Mouse (Mus musculus) kidney, embryonic 16.5 days (tissue): ENCODE measurements around the gene Gm37240. TPM values are rescaled to one million over a fixed set of nuclear protein-coding genes. Genes with fewer than 3 reads are reported as not detected.

Source experiments
- ATAC-seq: fragments of 200-750 bp; cut with Nextera tagmentation; 2 replicates; pipeline ENCODE4 v1.8.0; 2017; ENCODE audit warnings: moderate TSS enrichment; ENCODE audit not compliant: low FRiP score, low TSS enrichment
- H3K27ac ChIP-seq: fragments of 300-500 bp; sonication (generic); 2 replicates; pipeline ENCODE4 v1.5.1; 2014; ENCODE audit warnings: low read length
- H3K27me3 ChIP-seq: fragments of 300-500 bp; sonication (generic); 2 replicates; pipeline ENCODE4 v1.6.1; 2014; ENCODE audit warnings: low read length, control low read depth, mixed read lengths; ENCODE audit not compliant: insufficient read depth
- H3K36me3 ChIP-seq: fragments of 300-500 bp; sonication (generic); 2 replicates; pipeline ENCODE4 v1.6.1; 2014; ENCODE audit warnings: low read length, control low read depth, mixed read lengths; ENCODE audit not compliant: insufficient read depth
- H3K4me1 ChIP-seq: fragments of 300-500 bp; sonication (generic); 2 replicates; pipeline ENCODE4 v1.6.1; 2014; ENCODE audit warnings: low read length, control low read depth, mixed read lengths; ENCODE audit not compliant: insufficient read depth
- H3K4me2 ChIP-seq: fragments of 300-500 bp; sonication (generic); replicated peaks from 2 replicates; pipeline ENCODE4 v1.6.1; 2014; ENCODE audit warnings: low read depth, low read length
- H3K4me3 ChIP-seq: fragments of 300-500 bp; sonication (generic); 2 replicates; pipeline ENCODE4 v1.5.1; 2014; ENCODE audit warnings: mild to moderate bottlenecking, low read length
- H3K9ac ChIP-seq: fragments of 300-500 bp; sonication (generic); replicated peaks from 2 replicates; pipeline ENCODE4 v1.6.1; 2014; ENCODE audit warnings: low read length
- H3K9me3 ChIP-seq: fragments of 300-500 bp; sonication (generic); 2 replicates; pipeline ENCODE4 v1.6.1; 2016; ENCODE audit warnings: low read length, control low read depth
- WGBS: fragments of 180-500 bp; shearing (Covaris S2); extraction: QIAGEN DNeasy Blood & Tissue Kit; methylation state at CpG from one replicate; pipeline ENCODE4 v1.1.7; 2014; 5-methylcytosine and 5-hydroxymethylcytosine counted together
- polyA plus RNA-seq: library from polyadenylated mRNA; unstranded; fragments of >200 nt; fragmentation: Nextera tagmentation; extraction: Ambion mirVana; gene quantifications from 2 replicates; pipeline ENCODE4 v1.2.1, GENCODE M21; 2015

The Gm37240 gene
- polyA plus RNA-seq, 1 experiment from 2014 or later, result 8.7 TPM

GRCm38 (mm10) chr3:84860669-84861068 lies 1026.6 kb downstream of the Gm37240 start:
- Histone ChIP-seq H3K4me1 (peaks cover 2% of the 10 kb centered on the region; the same call in 1 of the 2 replicates), H3K4me2 (no peak overlapping the region), H3K36me3 (no peaks in the 10 kb centered on the region), H3K9ac (no peak overlapping the region), H3K27ac (no peak overlapping the region), H3K4me3 (no peak overlapping the region), H3K27me3 (no peaks in the 10 kb centered on the region), H3K9me3 (no peaks in the 10 kb centered on the region)
- WGBS, result 81% methylated on average over 1 of the region's 1 CpGs
- ATAC-seq, result no peak

DNA sequence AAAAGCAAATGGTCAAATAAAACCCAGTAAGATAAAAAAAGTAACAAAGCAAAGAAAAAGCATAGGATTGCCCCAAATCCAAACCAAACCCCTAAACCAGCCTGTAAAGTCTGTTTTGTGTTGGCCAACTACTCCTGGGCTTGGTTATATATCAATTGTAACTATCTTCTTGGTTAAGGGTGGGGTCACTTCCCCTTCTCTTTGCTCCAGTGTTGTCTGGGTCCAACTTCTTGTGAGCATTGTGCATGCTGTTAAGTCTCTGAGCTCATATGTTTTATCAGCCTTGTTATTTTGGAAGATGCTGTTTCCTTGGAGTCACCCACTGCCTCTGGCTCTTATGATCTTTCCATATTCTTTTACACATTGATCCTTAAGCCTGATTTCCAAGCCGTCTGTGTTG lies 1032.9 kb downstream of the Gm37240 start:
- Histone ChIP-seq H3K9ac (no peak overlapping the region), H3K9me3 (no peaks in the 10 kb centered on the region), H3K4me3 (no peak overlapping the region), H3K4me1 (peaks cover 14% of the 10 kb centered on the region), H3K36me3 (no peaks in the 10 kb centered on the region), H3K27me3 (no peaks in the 10 kb centered on the region), H3K4me2 (no peak overlapping the region), H3K27ac (no peak overlapping the region)
- 86% methylated on average over 1 of the region's 1 CpGs for WGBS
- ATAC-seq, result no peak

DNA sequence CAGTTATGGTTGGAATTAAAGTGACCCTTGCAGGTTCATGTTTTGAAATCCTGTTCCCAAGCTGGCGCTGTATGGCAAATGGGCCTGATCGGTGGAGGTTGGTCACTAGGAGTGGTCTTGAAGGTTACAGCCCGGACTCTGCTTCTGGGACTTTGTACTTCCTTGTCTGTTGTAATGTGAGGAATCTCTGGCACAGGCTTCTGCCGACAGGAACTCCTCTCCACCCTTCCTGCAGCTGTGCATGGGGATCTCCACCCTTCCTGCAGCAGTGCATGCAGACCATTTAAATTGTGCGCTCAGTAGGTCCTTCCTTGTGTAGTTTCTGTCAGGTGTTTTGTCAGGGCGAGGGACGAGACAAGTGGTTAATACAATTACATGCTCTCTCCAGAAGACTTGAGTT lies 1034.4 kb downstream of the Gm37240 start:
- ATAC-seq, result peak; percentile 46; the same call in 1 of the 2 replicates
- H3K36me3 ChIP-seq, result no peaks in the 10 kb centered on the region
- no peaks in the 10 kb centered on the region for H3K27me3 ChIP-seq
- peaks cover 14% of the 10 kb centered on the region for H3K4me1 ChIP-seq
- H3K4me2 ChIP-seq, result no peak overlapping the region
- no peak overlapping the region for H3K27ac ChIP-seq
- 72% methylated on average over 7 of the region's 7 CpGs for WGBS
- H3K9me3 ChIP-seq, result no peaks in the 10 kb centered on the region
- H3K9ac ChIP-seq, result no peak overlapping the region
- H3K4me3 ChIP-seq, result no peak overlapping the region

GRCm38 (mm10) chr3:84851801-84852200 lies 1035.5 kb downstream of the Gm37240 start:
- ATAC-seq, result no peak; the same call in 1 of the 2 replicates
- H3K4me2 ChIP-seq, result no peak overlapping the region
- H3K4me1 ChIP-seq, result peaks cover 14% of the 10 kb centered on the region
- 54% methylated on average over 1 of the region's 1 CpGs for WGBS
- H3K9ac ChIP-seq, result no peak overlapping the region
- no peaks in the 10 kb centered on the region for H3K9me3 ChIP-seq
- H3K36me3 ChIP-seq, result no peaks in the 10 kb centered on the region
- no peak overlapping the region for H3K4me3 ChIP-seq
- H3K27me3 ChIP-seq, result no peaks in the 10 kb centered on the region
- H3K27ac ChIP-seq, result no peak overlapping the region

GRCm38 (mm10) chr3:84850418-84850817 lies 1036.9 kb downstream of the Gm37240 start:
- H3K4me1 ChIP-seq, result peaks cover 14% of the 10 kb centered on the region
- H3K9me3 ChIP-seq, result no peaks in the 10 kb centered on the region
- no peaks in the 10 kb centered on the region for H3K27me3 ChIP-seq
- no peak for ATAC-seq
- H3K4me3 ChIP-seq, result no peak overlapping the region
- H3K36me3 ChIP-seq, result no peaks in the 10 kb centered on the region
- H3K27ac ChIP-seq, result no peak overlapping the region
- H3K9ac ChIP-seq, result no peak overlapping the region
- H3K4me2 ChIP-seq, result no peak overlapping the region
- WGBS, result 74% methylated on average over 1 of the region's 1 CpGs

DNA sequence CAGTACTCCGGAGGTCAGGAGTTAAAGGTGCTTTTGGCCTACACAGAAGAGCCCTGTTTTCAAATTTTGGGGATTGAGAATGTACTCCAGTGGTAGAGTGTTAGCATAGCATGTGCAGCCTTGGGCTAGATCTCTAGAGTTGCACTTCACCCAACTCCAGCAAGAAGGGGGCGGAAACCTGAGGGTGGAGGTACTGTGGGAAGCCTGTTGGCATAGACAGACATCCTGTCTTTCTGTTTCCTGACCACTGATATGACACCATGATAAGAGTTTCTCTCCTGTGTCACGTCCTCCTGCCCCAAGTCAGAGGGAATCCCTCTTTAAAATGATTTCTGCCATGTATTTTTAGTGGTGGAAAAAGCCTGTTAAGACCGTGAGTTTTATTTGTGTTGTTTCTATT lies 1038.5 kb downstream of the Gm37240 start:
- Histone ChIP-seq H3K9me3 (no peaks in the 10 kb centered on the region), H3K4me2 (no peak overlapping the region), H3K4me1 (peaks cover 14% of the 10 kb centered on the region), H3K27me3 (no peaks in the 10 kb centered on the region), H3K4me3 (no peak overlapping the region), H3K27ac (no peak overlapping the region), H3K9ac (no peak overlapping the region), H3K36me3 (no peaks in the 10 kb centered on the region)
- WGBS, result 80% methylated on average over 4 of the region's 4 CpGs
- no peak for ATAC-seq

DNA sequence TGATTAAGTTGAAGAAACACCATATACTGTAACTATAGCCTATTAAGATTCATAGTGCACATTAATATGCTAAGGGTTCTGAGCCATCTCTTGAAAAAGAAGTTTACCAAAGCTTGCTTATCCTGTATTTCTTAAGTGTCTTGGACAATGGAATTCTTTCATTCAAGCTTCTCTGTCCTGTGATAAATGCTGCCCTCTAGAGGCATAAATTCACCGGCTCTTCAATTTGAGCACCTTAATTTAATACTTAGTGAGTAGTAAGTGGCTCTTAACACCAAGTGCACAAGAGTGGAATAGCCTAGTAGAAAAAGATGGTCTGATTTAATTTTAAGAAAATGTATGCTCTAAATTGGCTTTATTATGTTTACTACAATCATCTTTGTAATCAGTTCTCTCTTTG lies 1043.7 kb downstream of the Gm37240 start:
- H3K4me1 ChIP-seq, result no peaks in the 10 kb centered on the region
- 22% methylated on average over 1 of the region's 1 CpGs for WGBS
- H3K4me2 ChIP-seq, result no peak overlapping the region
- no peak for ATAC-seq
- H3K4me3 ChIP-seq, result no peak overlapping the region
- H3K27ac ChIP-seq, result no peak overlapping the region
- H3K36me3 ChIP-seq, result no peaks in the 10 kb centered on the region
- H3K9ac ChIP-seq, result no peak overlapping the region
- no peaks in the 10 kb centered on the region for H3K9me3 ChIP-seq
- no peaks in the 10 kb centered on the region for H3K27me3 ChIP-seq

GRCm38 (mm10) chr3:84842793-84843192 lies 1044.5 kb downstream of the Gm37240 start:
- 85% methylated on average over 2 of the region's 2 CpGs for WGBS
- Histone ChIP-seq H3K27me3 (no peaks in the 10 kb centered on the region), H3K9ac (no peak overlapping the region), H3K9me3 (no peaks in the 10 kb centered on the region), H3K4me1 (no peaks in the 10 kb centered on the region), H3K4me3 (no peak overlapping the region), H3K36me3 (no peaks in the 10 kb centered on the region), H3K27ac (no peak overlapping the region), H3K4me2 (no peak overlapping the region)
- ATAC-seq, result no peak

GRCm38 (mm10) chr3:84841271-84841670 lies 1046.0 kb downstream of the Gm37240 start:
- Histone ChIP-seq H3K27me3 (no peaks in the 10 kb centered on the region), H3K4me3 (no peak overlapping the region), H3K4me2 (no peak overlapping the region), H3K36me3 (no peaks in the 10 kb centered on the region), H3K9ac (no peak overlapping the region), H3K4me1 (no peaks in the 10 kb centered on the region), H3K27ac (no peak overlapping the region), H3K9me3 (no peaks in the 10 kb centered on the region)
- WGBS, result 95% methylated on average over 4 of the region's 4 CpGs
- no peak for ATAC-seq

GRCm38 (mm10) chr3:84839499-84839898 lies 1047.8 kb downstream of the Gm37240 start:
- ATAC-seq, result no peak
- Histone ChIP-seq H3K9ac (no peak overlapping the region), H3K27ac (no peak overlapping the region), H3K36me3 (no peaks in the 10 kb centered on the region), H3K4me1 (no peaks in the 10 kb centered on the region), H3K4me3 (no peak overlapping the region), H3K9me3 (no peaks in the 10 kb centered on the region), H3K4me2 (no peak overlapping the region), H3K27me3 (no peaks in the 10 kb centered on the region)
- WGBS, result 84% methylated on average over 5 of the region's 5 CpGs
